Mouse (Mus musculus): Measurements from ENCODE around the gene Catsper1. TPM values are rescaled to one million over a fixed set of nuclear protein-coding genes. Genes with fewer than 3 reads are reported as not detected.

The Catsper1 gene
- polyA plus RNA-seq (2015; fragmentation: Nextera tagmentation; extraction: Ambion mirVana) = not detected in 2 replicates

DNA sequence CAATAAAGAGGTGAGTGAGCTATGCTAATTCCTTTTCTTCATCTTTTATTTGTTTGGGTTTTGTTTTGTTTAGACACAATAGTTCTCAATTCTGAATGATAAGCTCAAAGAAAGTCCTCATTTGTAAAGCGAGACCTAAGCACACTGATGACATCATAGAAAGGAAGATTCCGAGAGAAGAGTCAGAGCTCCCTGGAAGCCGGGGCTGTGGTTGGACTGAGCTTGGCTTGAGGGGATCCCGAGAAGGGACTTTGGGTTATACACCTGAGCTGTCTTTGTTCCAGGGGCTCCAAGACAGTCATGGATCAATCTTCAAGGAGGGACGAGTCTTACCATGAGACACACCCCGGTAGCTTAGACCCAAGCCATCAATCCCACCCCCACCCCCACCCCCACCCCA is at the start of gene Catsper1:
TSS of gene Catsper1 (plus strand) at position 301 of the 400 bp plus-strand sequence.
- Histone ChIP-seq H3K36me3 (no peaks in the 10 kb centered on the region), H3K9ac (0 out of 2 replicates have a peak within 1 kb of the TSS, but pooled peaks have one; percentile 13), H3K27ac (no peak within 1 kb of the TSS), H3K27me3 (no peaks in the 10 kb centered on the region), H3K4me2 (replicated peaks) (no peak within 1 kb of the TSS), H3K9me3 (no peaks in the 10 kb centered on the region), H3K4me1 (no peaks in the 10 kb centered on the region), H3K4me3 (no peak within 1 kb of the TSS)
- WGBS = 92% methylated on average over 6 of the region's 6 CpGs
- no peak for ATAC-seq (ENCODE audit: low FRiP score, low read depth)

DNA sequence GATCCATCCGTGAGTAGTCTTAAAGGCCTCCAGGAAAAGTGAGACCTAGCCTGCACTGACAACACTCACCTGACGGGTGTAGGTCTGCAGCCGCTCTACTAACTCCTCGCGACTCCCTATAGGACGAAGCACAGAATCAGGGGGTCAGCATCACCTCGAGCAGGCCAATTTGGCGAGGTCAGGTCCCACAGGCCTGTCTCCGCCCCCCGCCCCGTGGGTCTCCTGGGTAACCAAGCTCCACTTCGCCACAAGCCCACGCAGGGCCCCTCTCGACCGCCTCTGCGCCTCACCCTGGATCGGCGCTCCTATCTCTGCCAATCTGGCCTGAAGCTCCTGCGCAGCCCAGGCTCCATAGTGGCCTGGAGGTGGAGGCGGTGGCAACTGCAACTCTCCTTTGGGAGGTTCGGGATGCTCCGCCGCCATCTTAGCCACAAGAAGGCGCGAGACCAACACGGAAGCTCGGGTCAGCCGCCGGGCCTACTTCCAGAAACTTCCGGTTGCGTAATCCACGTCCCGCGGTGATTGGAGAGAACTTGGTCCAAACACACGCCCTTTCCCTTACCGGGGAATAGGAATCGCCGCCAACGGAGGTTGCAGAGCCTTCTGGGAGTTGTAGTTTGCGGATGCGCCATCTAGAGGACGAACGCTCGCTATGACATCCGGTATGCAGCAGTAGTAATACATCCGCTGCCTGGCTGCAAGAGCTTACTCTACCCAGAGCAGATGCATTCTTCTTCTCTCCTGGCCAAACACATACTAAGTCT is 40.4 kb upstream of the Catsper1 start, which contains the start of gene Sf3b2:
TSS of gene Sf3b2 (minus strand) at position 484 of the 764 bp plus-strand sequence.
- Histone ChIP-seq H3K36me3 (peaks cover 39% of the 10 kb centered on the region), H3K4me3 (peak within 1 kb of the TSS; percentile 88), H3K9me3 (no peaks in the 10 kb centered on the region), H3K9ac (peak within 1 kb of the TSS; percentile 86), H3K27ac (peak within 1 kb of the TSS; percentile 87), H3K4me1 (peaks cover 43% of the 10 kb centered on the region), H3K27me3 (no peaks in the 10 kb centered on the region), H3K4me2 (replicated peaks) (peak within 1 kb of the TSS; percentile 95)
- under 1% methylated on average over 46 of the region's 46 CpGs for WGBS
- ATAC-seq (ENCODE audit: low FRiP score, low read depth) = peak; percentile 95

DNA sequence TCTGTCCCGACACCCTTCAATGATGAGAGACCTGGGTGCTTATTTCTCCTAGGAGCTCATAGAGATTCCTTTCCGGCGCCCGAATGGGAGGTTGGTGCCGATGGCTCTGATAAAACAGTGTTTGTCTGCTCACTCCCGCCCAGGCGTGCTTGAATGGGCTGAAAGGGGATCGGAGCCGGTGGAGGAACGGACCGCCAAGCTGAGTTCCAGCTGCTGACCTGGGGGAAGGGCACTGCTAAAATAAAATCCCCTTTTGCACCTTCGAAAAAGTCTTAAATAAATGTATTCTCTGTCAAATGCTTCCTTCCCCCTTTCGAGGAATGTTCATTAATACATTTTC is 39.8 kb upstream of the Catsper1 start:
- Histone ChIP-seq H3K4me2 (replicated peaks) (peak overlapping the region; percentile 74), H3K9ac (peak overlapping the region; percentile 72), H3K4me1 (peaks cover 43% of the 10 kb centered on the region), H3K27ac (peak overlapping the region; percentile 87), H3K36me3 (peaks cover 34% of the 10 kb centered on the region), H3K27me3 (no peaks in the 10 kb centered on the region), H3K9me3 (no peaks in the 10 kb centered on the region), H3K4me3 (peak overlapping the region; percentile 88)
- ATAC-seq (ENCODE audit: low FRiP score, low read depth) = peak; percentile 52
- WGBS = 7% methylated on average over 13 of the region's 13 CpGs

DNA sequence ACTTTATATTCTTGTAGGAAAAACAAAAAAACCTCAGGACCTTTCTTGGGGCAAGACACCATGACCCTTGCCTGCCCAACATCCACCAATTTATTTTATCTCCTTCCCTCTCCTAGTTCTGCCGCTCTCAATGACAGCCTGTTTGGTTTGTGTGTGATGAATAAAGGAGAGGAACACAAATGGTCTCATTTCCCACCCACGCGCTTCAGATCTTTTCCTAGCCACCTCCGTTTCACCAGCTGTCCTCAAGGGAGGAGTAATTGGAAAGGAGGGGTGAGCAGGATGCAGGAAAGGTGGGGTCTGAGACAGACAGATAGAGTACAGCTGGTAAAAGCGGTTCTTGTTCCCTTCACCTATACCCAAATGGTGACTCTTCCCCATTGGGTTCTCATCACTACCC is 38.9 kb upstream of the Catsper1 start:
- no peaks in the 10 kb centered on the region for H3K27me3 ChIP-seq
- no peak overlapping the region for H3K9ac ChIP-seq
- ATAC-seq (ENCODE audit: low FRiP score, low read depth) = no peak
- 59% methylated on average over 5 of the region's 5 CpGs for WGBS
- H3K4me1 ChIP-seq = peaks cover 43% of the 10 kb centered on the region
- no peaks in the 10 kb centered on the region for H3K9me3 ChIP-seq
- H3K4me3 ChIP-seq = no peak overlapping the region; the same call in 1 of the 2 replicates
- H3K27ac ChIP-seq = no peak overlapping the region
- peaks cover 25% of the 10 kb centered on the region for H3K36me3 ChIP-seq
- peak overlapping the region; percentile 74 for H3K4me2 ChIP-seq (replicated peaks)

DNA sequence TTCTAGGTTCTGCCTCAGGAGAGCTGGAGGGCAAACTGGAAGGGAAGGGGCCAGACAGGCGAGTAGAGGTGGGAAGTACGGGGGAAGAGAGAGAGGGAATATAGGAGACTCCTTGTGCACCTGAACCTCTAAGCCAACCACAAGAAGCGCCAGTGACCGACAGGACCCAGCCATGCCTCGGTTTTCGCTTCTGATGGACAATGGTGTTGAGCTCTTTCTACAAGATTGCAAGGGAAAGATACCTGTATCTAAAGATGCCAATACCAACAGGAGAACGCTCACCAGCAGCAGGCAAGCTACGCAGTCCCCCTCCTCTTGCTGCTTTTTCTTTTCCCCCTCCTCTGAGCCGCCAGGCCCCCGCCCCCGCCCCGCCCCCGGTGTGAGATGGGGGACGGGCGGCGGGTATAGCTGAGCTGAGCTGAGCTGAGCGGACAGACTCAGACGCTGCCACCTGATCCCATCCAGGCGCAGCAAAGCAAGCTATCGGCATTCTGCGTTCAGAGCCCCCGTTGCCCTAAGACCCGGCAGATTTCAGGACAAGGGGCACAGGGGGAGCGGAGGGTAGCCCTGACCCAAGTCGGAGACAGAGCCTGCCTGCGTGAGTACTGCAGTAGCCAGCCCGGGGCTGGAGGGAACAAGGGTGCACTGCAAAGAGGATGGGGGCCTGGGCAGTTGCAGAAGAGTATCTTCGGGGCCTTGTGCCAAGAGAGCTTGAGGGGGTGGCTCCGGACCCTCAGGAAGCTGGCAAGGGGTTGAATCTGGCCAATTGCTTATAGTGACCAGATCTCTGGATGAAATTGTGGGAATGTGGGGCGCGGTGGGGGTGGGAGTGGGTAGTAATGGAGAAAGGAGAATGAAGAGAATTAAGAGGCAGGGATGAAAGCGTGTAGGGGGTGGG is 37.4 kb upstream of the Catsper1 start, which contains the start of gene Gal3st3:
TSS of gene Gal3st3 (plus strand) at position 429 of the 898 bp plus-strand sequence.
- Histone ChIP-seq H3K4me2 (replicated peaks) (peak within 1 kb of the TSS; percentile 72), H3K4me1 (peaks cover 45% of the 10 kb centered on the region), H3K4me3 (peak within 1 kb of the TSS; percentile 53), H3K9me3 (no peaks in the 10 kb centered on the region), H3K9ac (peak within 1 kb of the TSS; percentile 74), H3K27ac (no peak within 1 kb of the TSS; the same call in 1 of the 2 replicates), H3K36me3 (peaks cover 20% of the 10 kb centered on the region), H3K27me3 (no peaks in the 10 kb centered on the region)
- peak; percentile 69 for ATAC-seq (ENCODE audit: low FRiP score, low read depth)
- WGBS = 6% methylated on average over 32 of the region's 32 CpGs

DNA sequence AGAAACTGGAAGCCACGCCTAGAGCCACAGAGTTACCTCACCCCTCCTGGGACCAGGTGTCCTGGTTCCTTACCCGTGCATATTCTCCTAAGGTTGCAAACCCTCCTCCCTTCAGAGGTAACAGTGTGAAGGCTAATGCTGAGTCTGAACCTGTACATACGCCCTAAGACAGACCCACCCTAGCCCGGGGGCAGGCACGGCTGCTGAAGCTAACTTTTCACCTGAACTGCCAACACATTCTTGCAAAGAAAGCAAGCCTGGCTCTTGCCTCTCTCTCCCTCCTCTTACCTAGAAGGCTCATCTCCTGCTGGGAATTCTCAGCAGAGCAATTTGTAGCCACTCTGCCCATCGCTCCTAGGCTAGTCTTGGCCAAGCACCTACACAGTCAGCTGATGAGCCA is 35.0 kb upstream of the Catsper1 start:
- Histone ChIP-seq H3K4me2 (replicated peaks) (no peak overlapping the region), H3K36me3 (peaks cover 27% of the 10 kb centered on the region), H3K9me3 (no peaks in the 10 kb centered on the region), H3K27ac (no peak overlapping the region), H3K9ac (no peak overlapping the region), H3K27me3 (no peaks in the 10 kb centered on the region), H3K4me3 (no peak overlapping the region), H3K4me1 (peaks cover 35% of the 10 kb centered on the region)
- no peak for ATAC-seq (ENCODE audit: low FRiP score, low read depth)
- WGBS = 69% methylated on average over 6 of the region's 6 CpGs

DNA sequence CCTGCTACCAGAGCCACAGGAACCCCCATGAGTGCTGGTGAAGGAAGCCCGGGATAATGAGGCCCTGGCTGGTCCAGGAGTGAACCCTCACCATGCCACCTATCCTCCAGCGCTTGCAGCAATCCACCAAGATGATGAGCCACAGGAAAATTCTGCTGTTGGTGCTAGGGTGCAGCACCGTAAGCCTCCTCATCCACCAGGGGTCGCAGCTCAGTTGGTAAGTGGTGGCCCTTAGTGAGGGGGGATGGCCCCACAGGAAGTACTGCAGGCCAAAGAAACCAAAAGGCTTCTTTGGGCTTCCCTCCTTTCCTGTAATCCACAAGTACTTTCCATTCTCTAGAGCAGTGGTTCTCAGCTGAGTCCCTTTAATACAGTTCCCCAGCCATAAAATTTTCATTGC is 33.1 kb upstream of the Catsper1 start:
- Histone ChIP-seq H3K4me3 (no peak overlapping the region), H3K36me3 (peaks cover 45% of the 10 kb centered on the region), H3K9ac (no peak overlapping the region), H3K4me1 (peaks cover 22% of the 10 kb centered on the region), H3K27ac (no peak overlapping the region), H3K4me2 (replicated peaks) (no peak overlapping the region), H3K9me3 (peaks cover 10% of the 10 kb centered on the region), H3K27me3 (peaks cover 8% of the 10 kb centered on the region)
- no peak for ATAC-seq (ENCODE audit: low FRiP score, low read depth)
- WGBS = 18% methylated on average over 4 of the region's 4 CpGs

DNA sequence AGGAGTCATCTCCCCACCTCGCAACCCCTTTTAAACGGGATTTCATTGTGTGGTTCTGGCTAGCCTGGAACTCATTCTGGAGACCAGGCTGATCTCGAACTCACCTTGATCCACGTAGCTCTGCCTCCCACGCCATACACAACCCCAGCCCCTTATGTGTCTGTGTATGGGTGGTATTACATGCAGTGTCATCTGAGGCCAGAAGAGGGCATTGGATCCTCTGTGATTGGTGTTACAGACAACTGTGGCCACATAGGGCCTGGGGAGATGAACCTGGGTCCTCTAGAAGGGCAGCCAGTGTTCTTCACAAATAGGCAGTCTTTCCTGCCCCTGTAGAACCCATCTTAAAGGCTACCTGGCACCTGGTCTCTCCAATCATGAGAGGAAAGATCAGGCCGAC is 29.3 kb upstream of the Catsper1 start:
- WGBS = 83% methylated on average over 6 of the region's 6 CpGs
- Histone ChIP-seq H3K9ac (no peak overlapping the region), H3K4me1 (peaks cover 6% of the 10 kb centered on the region), H3K27me3 (peaks cover 15% of the 10 kb centered on the region), H3K4me2 (replicated peaks) (no peak overlapping the region), H3K27ac (no peak overlapping the region), H3K4me3 (no peak overlapping the region), H3K36me3 (peaks cover 50% of the 10 kb centered on the region), H3K9me3 (peaks cover 14% of the 10 kb centered on the region)
- ATAC-seq (ENCODE audit: low FRiP score, low read depth) = no peak

DNA sequence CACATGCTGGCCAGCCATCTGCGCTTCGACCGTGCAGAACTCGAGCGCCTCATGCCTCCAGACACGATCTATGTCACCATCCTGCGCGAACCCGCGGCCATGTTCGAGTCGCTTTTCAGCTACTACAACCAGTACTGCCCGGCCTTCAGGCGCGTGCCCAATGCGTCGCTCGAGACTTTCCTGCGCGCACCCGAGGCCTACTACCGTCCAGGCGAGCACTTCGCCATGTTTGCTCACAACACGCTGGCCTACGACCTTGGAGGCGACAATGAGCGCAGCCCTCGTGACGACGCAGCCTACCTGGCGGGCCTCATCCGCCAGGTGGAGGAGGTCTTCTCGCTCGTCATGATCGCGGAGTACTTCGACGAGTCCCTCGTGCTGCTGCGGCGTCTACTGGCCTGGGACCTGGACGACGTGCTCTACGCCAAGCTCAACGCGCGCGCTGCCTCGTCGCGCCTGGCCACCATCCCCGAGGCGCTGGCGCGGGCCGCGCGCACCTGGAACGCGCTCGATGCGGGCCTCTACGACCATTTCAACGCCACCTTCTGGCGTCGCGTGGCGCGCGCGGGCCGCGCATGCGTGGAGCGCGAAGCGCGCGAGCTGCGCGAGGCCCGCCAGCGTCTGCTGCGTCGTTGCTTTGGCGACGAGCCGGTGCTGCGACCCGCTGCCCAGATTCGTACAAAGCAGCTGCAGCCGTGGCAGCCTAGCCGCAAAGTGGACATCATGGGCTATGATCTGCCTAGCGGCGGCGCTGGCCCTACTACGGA is 28.4 kb upstream of the Catsper1 start:
- Histone ChIP-seq H3K36me3 (peaks cover 50% of the 10 kb centered on the region), H3K4me2 (replicated peaks) (peak overlapping the region; percentile 55), H3K9me3 (peaks cover 14% of the 10 kb centered on the region), H3K27me3 (peaks cover 15% of the 10 kb centered on the region), H3K27ac (no peak overlapping the region), H3K4me1 (peaks cover 6% of the 10 kb centered on the region), H3K4me3 (peak overlapping the region; percentile 31), H3K9ac (peak overlapping the region; percentile 39; the same call in 1 of the 2 replicates)
- no peak; the same call in 1 of the 2 replicates for ATAC-seq (ENCODE audit: low FRiP score, low read depth)
- 32% methylated on average over 98 of the region's 98 CpGs for WGBS

DNA sequence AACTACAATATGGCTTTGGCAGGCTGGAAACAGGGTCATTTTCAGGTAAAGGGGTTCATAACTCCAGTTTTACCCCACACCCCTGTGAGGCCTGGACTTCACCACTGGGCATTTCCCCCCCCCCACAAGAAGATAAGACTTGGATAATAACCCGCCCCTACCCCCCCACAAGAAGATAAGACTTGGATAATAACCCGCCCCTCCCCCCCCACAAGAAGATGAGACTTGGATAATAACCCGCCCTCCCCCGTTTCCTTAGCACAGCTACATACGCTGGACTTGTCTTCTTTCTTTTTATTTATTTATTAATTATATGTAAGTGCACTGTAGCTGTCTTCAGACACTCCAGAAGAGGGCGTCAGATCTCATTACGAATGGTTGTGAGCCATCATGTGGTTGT is 26.5 kb upstream of the Catsper1 start:
- Histone ChIP-seq H3K9me3 (peaks cover 14% of the 10 kb centered on the region), H3K4me3 (no peak overlapping the region), H3K9ac (no peak overlapping the region), H3K27me3 (peaks cover 15% of the 10 kb centered on the region), H3K27ac (no peak overlapping the region), H3K4me1 (peaks cover 3% of the 10 kb centered on the region; the same call in 1 of the 2 replicates), H3K36me3 (peaks cover 32% of the 10 kb centered on the region), H3K4me2 (replicated peaks) (no peak overlapping the region)
- ATAC-seq (ENCODE audit: low FRiP score, low read depth) = no peak
- WGBS = 79% methylated on average over 7 of the region's 7 CpGs

DNA sequence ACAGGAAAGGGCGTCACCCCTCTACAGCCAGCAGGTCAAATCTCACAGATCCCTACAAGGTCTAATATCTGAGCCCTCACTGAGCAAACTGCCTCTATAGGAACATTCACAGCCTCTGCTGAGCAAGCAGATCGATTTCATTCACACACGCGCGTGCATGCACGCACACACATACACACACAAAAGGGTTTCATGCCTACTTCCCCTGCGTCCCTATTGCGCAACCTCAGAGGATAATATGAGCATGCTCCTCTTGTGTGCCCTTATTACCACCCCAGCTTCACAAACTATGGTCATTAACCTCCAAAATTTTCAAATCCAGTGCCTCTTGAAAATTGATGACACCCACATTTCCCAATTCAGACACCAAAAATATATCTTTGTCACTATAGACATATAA is 22.4 kb upstream of the Catsper1 start:
- WGBS = 89% methylated on average over 8 of the region's 8 CpGs

More for the DNA sequence above, 22.4 kb upstream of the Catsper1 start:
- H3K9me3 ChIP-seq = peaks cover 8% of the 10 kb centered on the region
- no peak overlapping the region for H3K4me3 ChIP-seq
- H3K27ac ChIP-seq = no peak overlapping the region
- no peaks in the 10 kb centered on the region for H3K27me3 ChIP-seq
- H3K9ac ChIP-seq = no peak overlapping the region
- no peaks in the 10 kb centered on the region for H3K4me1 ChIP-seq
- no peak overlapping the region for H3K4me2 ChIP-seq (replicated peaks)
- no peaks in the 10 kb centered on the region for H3K36me3 ChIP-seq
- no peak for ATAC-seq (ENCODE audit: low FRiP score, low read depth)

Measured in limb, embryonic 13.5 days (tissue).